Mouse (Mus musculus) E14TG2a.4 (cell line): Measurements from ENCODE around the gene Esrp2.

Source experiments
- H3K27me3 ChIP-seq: 2 replicates; pipeline ENCODE4 v1.6.1; 2014; ENCODE audit warnings: low read length, control low read depth; ENCODE audit not compliant: insufficient read depth
- H3K36me3 ChIP-seq: 2 replicates; pipeline ENCODE4 v1.6.1; 2014; ENCODE audit warnings: low read length, control low read depth; ENCODE audit not compliant: insufficient read depth
- H3K4me1 ChIP-seq: replicated peaks from 2 replicates; pipeline ENCODE4 v1.6.1; 2014; ENCODE audit warnings: low read depth, low read length, control low read depth
- H3K4me3 ChIP-seq: replicated peaks from 2 replicates; pipeline ENCODE4 v1.5.1; 2014; ENCODE audit warnings: mild to moderate bottlenecking, low read length
- H3K9me3 ChIP-seq: 2 replicates; pipeline ENCODE4 v1.6.1; 2014; ENCODE audit warnings: low read length, control low read depth
- CTCF ChIP-seq: conservative IDR thresholded peaks from 2 replicates; pipeline ENCODE4 v1.5.1; 2014; ENCODE audit warnings: low read length
- NANOG ChIP-seq: IDR thresholded peaks from 2 replicates; pipeline ENCODE4 v1.6.1; 2014; ENCODE audit warnings: borderline replicate concordance, low read length, mixed read lengths
- POU5F1 ChIP-seq: IDR thresholded peaks from 2 replicates; pipeline ENCODE4 v1.6.1; 2014; ENCODE audit warnings: low read length, borderline replicate concordance

Esrp2 gene

GRCm38 (mm10) chr8:106169017-106169933 is 32.5 kb upstream of the Esrp2 start:
- Histone ChIP-seq H3K4me1 (peaks cover 19% of the 10 kb centered on the region), H3K4me3 (peak overlapping the region; percentile 88), H3K36me3 (peaks cover 9% of the 10 kb centered on the region), H3K27me3 (peaks cover 47% of the 10 kb centered on the region), H3K9me3 (no peaks in the 10 kb centered on the region)
- TF ChIP-seq CTCF (no peak), POU5F1 (no peak)

DNA sequence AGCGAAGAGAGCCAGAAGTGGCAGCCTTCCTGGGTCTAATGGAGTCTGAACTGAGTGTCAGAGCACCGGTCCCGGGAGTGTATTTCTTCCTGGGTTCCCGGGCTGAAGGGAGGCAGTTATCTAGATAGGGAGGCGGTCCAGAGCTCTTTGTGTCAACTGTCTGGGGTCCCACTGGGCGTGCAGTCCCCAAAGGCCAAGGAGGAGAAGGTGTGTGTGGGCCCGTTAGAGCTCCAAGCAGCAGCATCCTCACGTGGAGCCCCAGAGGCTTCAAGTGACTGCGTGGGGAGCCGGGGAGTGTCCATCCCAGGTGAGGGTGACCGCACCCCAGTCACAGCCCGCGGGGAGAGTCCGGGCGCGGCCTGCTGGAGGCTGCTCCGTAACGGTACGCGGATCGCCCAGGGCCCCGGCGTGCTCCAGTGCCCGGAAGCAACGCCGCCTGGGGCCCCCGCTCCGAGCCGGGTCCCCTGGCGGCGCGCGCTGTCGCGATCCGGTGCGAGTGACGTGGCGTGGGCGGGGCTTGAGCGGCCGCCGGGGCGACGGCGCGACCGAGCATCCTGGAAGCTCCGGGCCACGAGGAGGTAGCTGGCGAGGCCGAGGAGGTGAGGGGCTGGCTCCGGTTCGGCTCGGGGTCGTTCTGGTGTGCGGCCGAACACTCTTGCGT is 31.7 kb upstream of the Esrp2 start, which contains the start of gene Slc7a6:
Slc7a6 (plus strand) TSS at position 502 of the 661 bp plus-strand sequence.
- H3K9me3 ChIP-seq, result no peaks in the 10 kb centered on the region
- TF ChIP-seq NANOG (no peak), CTCF (no peak), POU5F1 (no peak)
- H3K27me3 ChIP-seq, result peaks cover 47% of the 10 kb centered on the region
- peak within 1 kb of the TSS; percentile 88 for H3K4me3 ChIP-seq
- peaks cover 17% of the 10 kb centered on the region for H3K36me3 ChIP-seq
- peaks cover 19% of the 10 kb centered on the region for H3K4me1 ChIP-seq

DNA sequence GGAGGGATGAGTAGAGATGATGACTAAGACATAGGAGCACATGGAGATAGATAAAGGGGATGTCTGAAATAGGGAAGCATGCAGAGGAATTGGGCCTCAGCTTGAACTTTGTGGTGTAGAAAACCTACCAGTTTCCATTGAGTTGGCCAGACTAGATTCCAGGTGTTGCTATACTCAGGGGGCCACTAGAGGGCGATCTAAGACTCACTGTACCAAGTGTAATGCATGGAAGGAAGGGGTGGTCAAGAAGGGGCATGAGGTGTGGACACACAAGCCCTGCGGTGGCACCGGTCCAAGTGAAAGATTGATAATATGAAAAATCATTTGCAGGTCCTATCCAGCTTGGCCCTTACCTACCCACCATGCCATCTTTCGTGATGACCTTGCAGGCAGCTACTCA is 28.7 kb upstream of the Esrp2 start:
- TF ChIP-seq NANOG (no peak), CTCF (peak; percentile 91)
- Histone ChIP-seq H3K36me3 (peaks cover 47% of the 10 kb centered on the region), H3K4me3 (no peak overlapping the region), H3K27me3 (peaks cover 47% of the 10 kb centered on the region), H3K9me3 (no peaks in the 10 kb centered on the region), H3K4me1 (peaks cover 44% of the 10 kb centered on the region)

DNA sequence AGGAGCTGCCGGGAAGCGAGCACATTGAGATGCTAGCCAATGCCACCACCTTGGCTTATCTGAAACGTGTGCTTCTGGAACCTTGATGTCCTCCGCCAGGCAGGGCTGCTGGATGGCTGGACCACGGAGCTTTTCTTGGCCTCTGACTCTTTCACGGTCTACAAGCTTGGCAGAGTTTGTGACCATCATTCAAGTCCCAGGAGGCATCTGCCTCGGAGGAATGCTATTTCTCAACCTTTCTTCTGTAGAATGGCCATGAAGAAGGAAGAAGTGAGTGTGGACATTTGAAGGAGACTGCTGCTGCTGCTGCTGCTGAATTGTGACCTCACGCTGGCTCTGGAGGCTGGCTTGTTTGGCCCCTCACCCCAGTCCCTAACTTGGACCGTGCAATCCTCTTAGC is 26.5 kb upstream of the Esrp2 start:
- TF ChIP-seq CTCF (no peak), POU5F1 (no peak), NANOG (no peak)
- no peaks in the 10 kb centered on the region for H3K9me3 ChIP-seq
- peaks cover 51% of the 10 kb centered on the region for H3K4me1 ChIP-seq
- peaks cover 26% of the 10 kb centered on the region for H3K27me3 ChIP-seq
- no peak overlapping the region for H3K4me3 ChIP-seq
- peaks cover 54% of the 10 kb centered on the region for H3K36me3 ChIP-seq

DNA sequence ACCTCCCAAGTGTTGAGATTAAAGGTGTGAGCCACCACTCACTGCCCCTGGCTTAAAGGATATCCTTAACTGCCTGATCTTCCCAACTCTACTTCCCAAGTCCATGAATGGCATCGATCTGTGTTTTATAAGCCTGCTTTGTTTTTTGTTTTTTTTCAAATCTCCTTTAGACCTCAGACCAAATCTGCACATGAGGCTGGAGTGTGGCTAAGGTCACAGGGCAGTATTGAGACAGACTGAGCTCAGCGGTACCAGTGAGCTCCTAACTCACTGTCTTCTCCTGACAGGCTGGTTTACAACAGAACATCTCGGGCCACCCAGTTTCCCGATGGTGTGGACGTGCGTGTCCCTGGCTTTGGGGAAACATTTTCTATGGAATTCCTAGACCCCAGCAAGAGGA is 23.1 kb upstream of the Esrp2 start:
- no peaks in the 10 kb centered on the region for H3K9me3 ChIP-seq
- H3K4me3 ChIP-seq, result no peak overlapping the region
- H3K36me3 ChIP-seq, result peaks cover 73% of the 10 kb centered on the region
- H3K27me3 ChIP-seq, result no peaks in the 10 kb centered on the region
- TF ChIP-seq POU5F1 (no peak), NANOG (no peak), CTCF (no peak)
- peaks cover 48% of the 10 kb centered on the region for H3K4me1 ChIP-seq

GRCm38 (mm10) chr8:106158381-106158780 is 21.6 kb upstream of the Esrp2 start:
- Histone ChIP-seq H3K36me3 (peaks cover 72% of the 10 kb centered on the region), H3K4me1 (peaks cover 52% of the 10 kb centered on the region), H3K9me3 (no peaks in the 10 kb centered on the region), H3K27me3 (no peaks in the 10 kb centered on the region), H3K4me3 (no peak overlapping the region)
- no peak for TF ChIP-seq NANOG
- no peak for TF ChIP-seq CTCF
- TF ChIP-seq POU5F1, result no peak

DNA sequence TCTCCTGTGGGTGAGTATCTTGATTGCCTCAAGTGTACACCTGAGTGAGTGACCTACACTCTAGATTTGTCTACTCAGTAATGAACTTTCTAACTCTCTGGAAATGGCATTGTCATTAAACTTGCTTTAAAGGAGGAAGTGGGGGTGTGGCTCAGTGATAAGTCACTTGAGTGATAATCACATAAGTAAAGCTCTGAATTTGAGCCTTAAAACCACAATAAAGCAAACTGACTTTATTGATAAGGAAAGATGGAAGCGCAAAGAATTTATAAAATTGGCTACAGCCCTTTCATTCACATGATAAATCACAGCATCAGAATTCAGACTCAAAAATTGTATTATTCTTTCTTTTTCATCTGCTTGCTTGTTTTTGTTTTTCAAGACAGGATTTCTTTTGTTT is 20.6 kb upstream of the Esrp2 start:
- no peak for TF ChIP-seq POU5F1
- TF ChIP-seq CTCF, result no peak
- no peak for TF ChIP-seq NANOG
- Histone ChIP-seq H3K4me1 (peaks cover 50% of the 10 kb centered on the region), H3K27me3 (no peaks in the 10 kb centered on the region), H3K36me3 (peaks cover 71% of the 10 kb centered on the region), H3K9me3 (no peaks in the 10 kb centered on the region), H3K4me3 (no peak overlapping the region)

DNA sequence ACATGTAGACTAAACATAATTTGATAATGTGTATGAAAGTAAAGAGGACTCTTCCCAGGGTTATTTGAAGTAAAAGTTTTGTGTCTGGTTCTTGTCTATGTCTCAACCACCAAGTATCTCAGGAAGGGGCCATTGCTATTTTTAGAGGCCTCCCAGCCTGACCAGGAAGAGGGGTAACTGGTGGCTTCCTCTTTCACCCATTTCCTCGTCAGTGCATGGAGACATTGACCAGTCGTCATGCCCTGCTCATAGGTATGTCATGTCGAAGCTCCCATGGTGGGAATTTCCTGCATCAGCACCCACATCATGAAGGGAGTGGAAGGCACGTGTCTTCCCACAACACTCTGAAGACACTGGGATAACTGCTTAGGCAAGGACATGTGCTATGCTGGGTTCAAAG is 16.1 kb upstream of the Esrp2 start:
- Histone ChIP-seq H3K27me3 (no peaks in the 10 kb centered on the region), H3K9me3 (no peaks in the 10 kb centered on the region), H3K4me3 (no peak overlapping the region), H3K4me1 (peaks cover 29% of the 10 kb centered on the region), H3K36me3 (peaks cover 47% of the 10 kb centered on the region)
- no peak for TF ChIP-seq NANOG
- no peak for TF ChIP-seq CTCF
- no peak for TF ChIP-seq POU5F1
